Mouse (Mus musculus) olfactory bulb, adult 2 months (tissue): Measurements from ENCODE around the gene Kcnq1. TPM values are rescaled to one million over a fixed set of nuclear protein-coding genes. Genes with fewer than 3 reads are reported as not detected.

Source experiments
- H3K27ac ChIP-seq: fragments of 200-500 bp; 2 replicates; pipeline ENCODE4 v1.5.1; 2012; ENCODE audit warnings: low read depth, low read length; ENCODE audit not compliant: insufficient read depth
- H3K4me1 ChIP-seq: fragments of 200-500 bp; 2 replicates; pipeline ENCODE4 v1.6.1; 2012; ENCODE audit warnings: low read length; ENCODE audit not compliant: control insufficient read depth, insufficient read depth
- H3K4me3 ChIP-seq: fragments of 200-500 bp; 2 replicates; pipeline ENCODE4 v1.5.1; 2012; ENCODE audit warnings: mild to moderate bottlenecking, low read depth, low read length, moderate library complexity; ENCODE audit not compliant: insufficient read depth
- CTCF ChIP-seq: fragments of 200-500 bp; IDR thresholded peaks from 2 replicates; pipeline ENCODE4 v1.5.1; 2012; ENCODE audit warnings: low read depth, mild to moderate bottlenecking, low read length, moderate library complexity; ENCODE audit not compliant: insufficient read depth
- POLR2A ChIP-seq: fragments of 200-500 bp; IDR thresholded peaks from 2 replicates; pipeline ENCODE4 v1.6.1; 2012; ENCODE audit warnings: mild to moderate bottlenecking, low read depth, low read length, moderate library complexity; ENCODE audit not compliant: insufficient read depth
- WGBS: fragments of 180-500 bp; shearing (Covaris S2); methylation state at CpG from one replicate; pipeline ENCODE4 v1.1.7; 2018; 5-methylcytosine and 5-hydroxymethylcytosine counted together
- polyA plus RNA-seq: library from polyadenylated mRNA; stranded (reverse); fragments of >200 nt; gene quantifications from 2 replicates; pipeline ENCODE4 v1.2.4, GENCODE M21; 2012; ENCODE audit warnings: low replicate concordance; ENCODE audit not compliant: missing spikeins, insufficient read depth, insufficient read length

Kcnq1 gene
- polyA plus RNA-seq, 1 experiment, result not detected

DNA sequence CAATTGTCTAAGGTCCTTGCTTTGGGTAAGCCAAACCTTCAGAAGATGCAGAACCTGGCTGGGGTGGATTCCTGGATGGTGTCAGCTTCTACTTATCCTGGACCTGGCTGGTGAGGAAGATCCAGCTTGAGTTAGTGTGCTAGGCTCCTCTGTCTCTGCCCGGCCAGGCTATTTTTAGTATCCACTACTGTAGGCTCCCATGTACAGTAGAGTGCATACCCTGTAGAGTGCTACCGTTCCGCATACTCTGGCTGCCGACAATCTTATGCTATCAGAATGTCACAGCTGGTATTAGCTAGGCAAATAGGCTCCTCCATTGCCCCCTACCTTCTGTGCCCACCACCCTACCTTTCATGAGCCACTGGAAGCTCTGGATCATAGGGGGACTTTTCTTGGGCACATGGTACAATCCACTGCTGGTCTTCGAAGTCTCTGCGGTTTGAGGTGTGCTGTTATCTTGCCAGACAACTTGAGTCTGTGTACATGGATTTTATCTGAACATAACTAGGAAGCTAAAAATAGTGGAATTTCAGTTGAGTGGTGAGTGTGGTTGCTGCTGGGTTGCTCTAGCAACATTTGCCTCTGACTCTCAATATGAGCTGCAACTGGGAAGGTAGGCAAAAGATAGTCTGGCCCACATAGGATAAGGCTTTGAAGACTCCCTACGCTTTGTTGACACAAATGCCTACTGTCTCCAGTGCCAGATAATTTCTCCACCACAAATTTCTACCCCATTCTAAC is 258.1 kb downstream of the Kcnq1 start:
- Histone ChIP-seq H3K4me1 (no peaks in the 10 kb centered on the region; the same call in 1 of the 2 replicates), H3K4me3 (no peak overlapping the region), H3K27ac (no peak overlapping the region)
- WGBS, result 87% methylated on average over 7 of the region's 7 CpGs
- no peak for TF ChIP-seq CTCF
- TF ChIP-seq POLR2A, result no peak

DNA sequence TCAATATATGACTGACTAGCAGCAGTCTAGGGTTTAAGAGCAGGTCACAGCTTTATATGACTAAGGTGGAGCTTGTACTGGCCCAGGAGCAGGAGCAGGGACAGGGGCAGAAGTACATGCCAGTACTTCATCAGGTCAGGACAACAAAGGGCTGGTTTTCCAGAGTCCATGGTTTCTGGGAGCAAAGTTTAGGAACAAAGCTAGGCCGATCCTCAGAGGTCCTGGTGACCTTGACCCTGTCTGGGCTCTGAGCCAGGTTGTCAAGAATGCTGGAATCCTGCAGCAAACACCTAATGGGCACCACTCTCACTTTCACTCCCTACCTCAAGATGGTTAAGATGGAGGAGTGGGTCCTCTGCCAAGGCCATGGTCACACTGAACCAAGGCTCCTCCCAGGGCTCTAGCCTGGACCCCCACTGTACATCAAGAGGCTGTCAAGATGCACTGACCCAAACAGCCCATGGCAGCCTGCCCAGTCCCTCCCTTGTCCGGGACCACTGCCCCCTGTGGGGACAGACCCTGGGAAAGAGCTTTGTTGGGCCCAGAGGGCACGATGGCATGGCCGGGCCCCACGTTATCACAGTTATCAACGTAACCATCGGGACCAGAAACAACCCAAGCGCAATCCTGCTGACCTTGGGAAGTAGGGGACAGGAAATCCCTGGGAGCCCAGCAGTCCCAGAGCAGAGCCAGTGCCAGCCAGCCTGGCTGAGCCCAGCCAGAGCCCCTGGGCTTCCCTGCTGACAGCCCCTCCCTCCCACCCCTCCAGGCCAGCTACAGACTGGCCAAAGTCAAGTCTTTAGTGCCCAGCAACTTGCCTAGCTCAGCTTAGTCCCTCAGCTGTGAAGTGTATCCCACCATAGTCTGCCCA is 259.0 kb downstream of the Kcnq1 start:
- Histone ChIP-seq H3K27ac (no peak overlapping the region), H3K4me1 (no peaks in the 10 kb centered on the region; the same call in 1 of the 2 replicates), H3K4me3 (no peak overlapping the region)
- TF ChIP-seq CTCF, result no peak
- TF ChIP-seq POLR2A, result no peak
- WGBS, result 74% methylated on average over 8 of the region's 8 CpGs

DNA sequence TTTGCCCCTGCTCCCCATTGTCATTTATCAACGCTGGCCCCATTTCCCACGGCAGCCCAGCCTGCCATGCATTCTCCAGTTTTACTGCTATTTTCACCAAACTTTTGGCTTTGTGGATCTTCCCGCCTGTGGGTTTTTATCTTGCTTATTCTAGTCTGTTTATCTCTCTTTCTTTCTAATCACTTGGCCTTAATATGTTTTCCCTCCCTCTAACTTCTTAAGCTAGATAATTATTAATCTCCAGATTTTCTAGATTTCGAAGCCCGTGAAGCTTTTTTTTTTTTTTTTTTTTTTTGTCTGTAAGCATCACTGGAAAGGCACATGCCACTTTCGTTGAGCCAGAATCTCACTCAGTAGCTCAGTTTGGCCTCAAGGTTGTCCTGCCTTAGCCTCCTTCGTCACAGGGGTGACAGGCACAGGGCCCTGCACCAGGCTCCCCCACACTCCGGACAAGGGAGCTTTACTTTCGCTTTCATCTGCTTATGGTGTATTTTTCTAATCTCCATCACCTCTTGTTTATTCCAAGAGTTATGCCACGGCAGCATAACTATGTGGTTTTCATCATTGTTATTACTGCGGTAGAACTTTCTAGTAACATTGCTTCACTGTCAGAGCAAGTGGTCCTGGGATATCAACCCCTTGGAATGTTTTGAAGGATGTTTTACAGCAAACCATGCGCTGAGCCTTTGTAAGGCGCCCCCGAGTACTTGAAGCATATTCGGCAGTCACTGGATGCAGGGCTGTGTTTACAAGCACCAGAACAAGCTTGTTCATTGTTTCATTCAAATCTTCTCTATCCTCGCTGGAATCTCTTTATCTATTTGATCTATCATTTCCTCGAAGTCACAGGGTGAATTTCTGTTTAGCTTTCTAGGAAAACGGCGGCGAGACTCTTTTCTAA is 261.5 kb downstream of the Kcnq1 start:
- no peak overlapping the region for H3K4me3 ChIP-seq
- H3K27ac ChIP-seq, result no peak overlapping the region
- no peak for TF ChIP-seq POLR2A
- no peak for TF ChIP-seq CTCF
- H3K4me1 ChIP-seq, result no peaks in the 10 kb centered on the region; the same call in 1 of the 2 replicates
- WGBS, result 41% methylated on average over 20 of the region's 20 CpGs

DNA sequence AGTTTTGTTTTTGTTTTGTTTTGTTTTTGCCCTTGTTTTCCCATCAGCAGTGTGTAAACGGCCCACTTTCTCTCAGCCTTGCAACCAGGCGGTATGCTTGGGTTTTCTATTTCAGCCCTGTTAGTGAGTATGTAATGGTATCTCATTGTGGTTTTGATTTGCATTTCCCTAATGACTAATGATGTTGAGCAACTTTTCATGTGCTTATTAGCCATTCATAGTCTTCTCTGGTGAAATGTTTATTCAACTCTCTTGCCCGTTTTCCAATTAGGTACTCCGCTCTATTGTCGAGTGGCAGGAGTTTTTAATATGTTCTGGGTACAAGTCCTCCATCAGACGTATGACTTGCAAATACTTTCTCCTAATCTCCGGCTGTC is 262.1 kb downstream of the Kcnq1 start:
- Histone ChIP-seq H3K27ac (no peak overlapping the region), H3K4me3 (no peak overlapping the region), H3K4me1 (no peaks in the 10 kb centered on the region; the same call in 1 of the 2 replicates)
- no peak for TF ChIP-seq POLR2A
- TF ChIP-seq CTCF, result no peak
- WGBS, result 48% methylated on average over 7 of the region's 7 CpGs

DNA sequence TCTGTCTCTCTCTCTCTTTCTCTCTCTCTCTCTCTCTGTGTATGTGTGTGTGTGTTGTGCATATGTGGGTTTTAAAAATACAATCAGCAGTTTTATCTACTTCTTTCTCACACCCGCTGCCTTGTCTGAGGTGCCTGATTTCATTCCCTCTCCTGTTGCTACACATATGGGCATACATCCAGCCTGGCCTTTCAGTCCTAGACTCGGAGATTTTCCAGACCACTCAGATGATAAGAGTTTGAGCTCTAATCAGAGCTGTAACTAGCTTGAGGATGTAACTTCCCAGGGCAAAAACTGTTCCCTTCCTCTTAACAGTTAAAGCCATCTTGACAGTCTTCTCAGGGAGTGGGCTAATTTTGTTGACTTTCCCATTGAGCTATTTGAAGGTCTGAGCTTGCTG is 265.2 kb downstream of the Kcnq1 start:
- no peak overlapping the region for H3K27ac ChIP-seq
- no peak overlapping the region for H3K4me3 ChIP-seq
- TF ChIP-seq POLR2A (no peak), CTCF (no peak)
- peaks cover 2% of the 10 kb centered on the region; the same call in 1 of the 2 replicates for H3K4me1 ChIP-seq
- WGBS, result 84% methylated on average over 2 of the region's 2 CpGs

DNA sequence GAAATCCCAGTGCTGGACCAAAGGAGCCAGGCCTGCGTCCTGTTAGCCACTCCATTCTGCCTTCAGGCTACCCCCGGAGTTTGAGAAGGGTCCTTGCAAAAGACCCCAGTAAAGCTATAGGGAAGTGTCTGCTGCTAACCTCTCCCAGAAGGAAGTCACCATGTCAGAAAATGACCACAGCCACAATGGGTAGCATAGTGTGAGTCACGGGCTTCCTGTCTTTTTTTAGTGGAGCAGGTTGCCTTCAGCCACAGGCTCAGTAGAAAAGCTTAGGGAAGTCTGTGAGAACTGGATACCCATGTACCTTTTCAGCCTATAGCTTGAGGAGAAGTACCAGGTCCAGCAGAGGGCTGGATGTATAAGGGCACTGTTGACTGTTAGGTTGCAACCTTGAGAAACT is 267.1 kb downstream of the Kcnq1 start:
- 92% methylated on average over 3 of the region's 3 CpGs for WGBS
- H3K4me3 ChIP-seq, result no peak overlapping the region
- H3K4me1 ChIP-seq, result 0 out of 2 replicates have a peak, but pooled peaks cover 2% of the 10 kb centered on the region
- TF ChIP-seq CTCF, result no peak
- TF ChIP-seq POLR2A, result no peak
- no peak overlapping the region for H3K27ac ChIP-seq

DNA sequence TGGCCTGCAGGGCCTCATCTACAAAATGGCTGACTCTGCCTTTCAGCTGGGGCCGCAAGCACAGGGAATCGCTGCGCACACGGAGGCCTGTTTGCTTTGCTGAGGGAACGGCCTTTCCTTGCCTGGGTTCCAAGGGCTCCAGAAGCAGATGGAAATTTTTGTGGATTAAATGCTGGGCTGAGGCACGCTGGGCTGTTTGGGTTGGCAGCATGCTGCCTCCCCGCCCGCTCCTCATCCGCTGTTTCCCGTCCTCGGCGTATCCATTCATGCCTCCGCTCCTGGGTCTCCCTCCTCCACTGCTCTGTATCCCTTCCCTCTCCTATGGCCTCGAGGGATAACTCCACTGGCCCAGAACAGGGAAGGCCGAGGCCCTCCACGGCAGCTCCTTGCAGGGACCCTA is 269.8 kb downstream of the Kcnq1 start:
- 87% methylated on average over 16 of the region's 16 CpGs for WGBS
- H3K4me3 ChIP-seq, result no peak overlapping the region
- TF ChIP-seq POLR2A (no peak), CTCF (no peak)
- no peak overlapping the region for H3K27ac ChIP-seq
- H3K4me1 ChIP-seq, result 0 out of 2 replicates have a peak, but pooled peaks cover 2% of the 10 kb centered on the region

DNA sequence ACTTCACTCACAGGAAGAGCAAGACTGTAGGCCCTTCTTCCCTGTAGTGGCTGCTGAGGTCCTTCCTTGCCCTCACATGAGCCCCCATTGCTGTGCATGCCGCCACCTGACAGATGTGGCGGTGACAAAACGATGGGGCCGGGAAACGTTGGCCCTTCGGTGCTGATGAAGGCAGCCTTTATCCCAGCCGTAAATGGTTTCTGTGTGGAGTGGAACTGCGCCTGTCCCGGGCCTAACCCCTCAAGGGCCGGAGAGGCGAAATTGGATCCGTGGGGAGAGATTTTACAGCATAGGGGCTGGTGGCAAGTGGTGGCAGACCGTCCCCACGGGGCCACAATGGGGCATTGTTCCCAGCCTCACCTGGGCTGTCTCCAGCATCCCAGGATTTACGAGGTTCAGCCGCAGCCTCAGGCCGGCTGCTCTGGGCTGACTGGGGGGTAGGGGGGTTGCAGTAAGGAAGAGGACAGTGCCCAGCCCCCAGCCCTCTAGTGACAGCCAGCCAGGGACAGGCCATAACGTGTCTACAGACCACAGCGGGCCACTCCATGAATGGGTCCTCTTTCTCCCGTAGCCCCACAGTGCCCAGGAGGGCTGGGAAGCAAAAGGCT is 274.4 kb downstream of the Kcnq1 start:
- 80% methylated on average over 20 of the region's 20 CpGs for WGBS
- no peak overlapping the region for H3K27ac ChIP-seq
- H3K4me1 ChIP-seq, result no peaks in the 10 kb centered on the region
- TF ChIP-seq CTCF, result no peak
- H3K4me3 ChIP-seq, result no peak overlapping the region
